Mouse (Mus musculus): ENCODE results near the gene 4930519P11Rik. TPM values are rescaled to one million over a fixed set of nuclear protein-coding genes. Genes with fewer than 3 reads are reported as not detected.

Gene 4930519P11Rik
- total and polyA plus RNA-seq, 2 experiments: 0.37 TPM; not detected in 1

- H3K4me3 ChIP-seq (ENCODE audit: insufficient read depth, low read depth, low read length): no peak overlapping the region
- no peak overlapping the region for H3K9ac ChIP-seq (ENCODE audit: low read depth, low read length)
- WGBS: 84% methylated on average over 12 of the region's 12 CpGs
- no peaks in the 10 kb centered on the region for H3K79me2 ChIP-seq (ENCODE audit: control insufficient read depth, insufficient read depth, low read length)
- no peak for DNase-seq (ENCODE audit: extremely low read depth, low read depth, low spot score)
- no peaks in the 10 kb centered on the region for H3K36me3 ChIP-seq (ENCODE audit: control insufficient read depth, insufficient read depth, low read length)
- no peaks in the 10 kb centered on the region for H3K4me1 ChIP-seq (ENCODE audit: control insufficient read depth, insufficient read depth, low read length)
- no peaks in the 10 kb centered on the region for H3K27me3 ChIP-seq (ENCODE audit: control insufficient read depth, insufficient read depth, low read length)
- H3K27ac ChIP-seq (replicated peaks; ENCODE audit: insufficient read depth, low read depth, low read length): no peak overlapping the region
- TF ChIP-seq CTCF (IDR thresholded peaks at IDR 0.05; ENCODE audit: low read depth, low read length): no peak
- TF ChIP-seq POLR2A (IDR thresholded peaks at IDR 0.05; ENCODE audit: extremely low read depth, insufficient read depth, low read length): no peak
Measured at GRCm38 (mm10) chr2:154576876-154577743, 36.1 kb downstream of the 4930519P11Rik start.

DNA sequence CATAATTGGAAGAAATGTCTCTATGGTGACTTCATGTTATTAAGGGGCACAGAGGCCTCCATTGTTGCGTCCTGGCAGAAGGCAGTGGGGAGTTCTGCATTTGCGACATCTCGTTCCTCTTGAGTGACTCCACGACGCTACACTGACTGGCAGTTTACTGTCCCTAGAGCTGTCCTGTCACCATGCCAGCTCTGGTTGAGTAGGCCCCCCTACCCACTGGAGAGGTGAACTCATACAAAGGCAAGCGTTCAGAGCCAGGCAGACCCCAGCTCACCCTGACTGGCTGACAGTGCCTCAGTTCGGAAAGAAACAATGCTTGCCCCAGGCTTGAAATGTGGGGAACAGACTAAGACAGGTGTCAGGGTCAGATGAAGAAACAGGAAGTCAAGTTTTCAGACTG, 39.0 kb downstream of the 4930519P11Rik start:
- no peaks in the 10 kb centered on the region for H3K4me1 ChIP-seq (ENCODE audit: control insufficient read depth, insufficient read depth, low read length)
- no peaks in the 10 kb centered on the region for H3K79me2 ChIP-seq (ENCODE audit: control insufficient read depth, insufficient read depth, low read length)
- 86% methylated on average over 7 of the region's 7 CpGs for whole genome bisulfite sequencing
- H3K27me3 ChIP-seq (ENCODE audit: control insufficient read depth, insufficient read depth, low read length): no peaks in the 10 kb centered on the region
- H3K27ac ChIP-seq (replicated peaks; ENCODE audit: insufficient read depth, low read depth, low read length): no peak overlapping the region
- no peak overlapping the region for H3K4me3 ChIP-seq (ENCODE audit: insufficient read depth, low read depth, low read length)
- no peaks in the 10 kb centered on the region for H3K36me3 ChIP-seq (ENCODE audit: control insufficient read depth, insufficient read depth, low read length)
- H3K9ac ChIP-seq (ENCODE audit: low read depth, low read length): no peak overlapping the region
- TF ChIP-seq CTCF (IDR thresholded peaks at IDR 0.05; ENCODE audit: low read depth, low read length) (no peak), POLR2A (IDR thresholded peaks at IDR 0.05; ENCODE audit: extremely low read depth, insufficient read depth, low read length) (no peak)
- no peak for DNase-seq (ENCODE audit: extremely low read depth, low read depth, low spot score)

- TF ChIP-seq POLR2A (IDR thresholded peaks at IDR 0.05; ENCODE audit: extremely low read depth, insufficient read depth, low read length) (no peak), CTCF (IDR thresholded peaks at IDR 0.05; ENCODE audit: low read depth, low read length) (no peak)
- H3K36me3 ChIP-seq (ENCODE audit: control insufficient read depth, insufficient read depth, low read length): no peaks in the 10 kb centered on the region
- H3K79me2 ChIP-seq (ENCODE audit: control insufficient read depth, insufficient read depth, low read length): no peaks in the 10 kb centered on the region
- no peaks in the 10 kb centered on the region for H3K27me3 ChIP-seq (ENCODE audit: control insufficient read depth, insufficient read depth, low read length)
- no peak for DNase-seq (ENCODE audit: extremely low read depth, low read depth, low spot score)
- H3K4me3 ChIP-seq (ENCODE audit: insufficient read depth, low read depth, low read length): no peak overlapping the region
- H3K4me1 ChIP-seq (ENCODE audit: control insufficient read depth, insufficient read depth, low read length): no peaks in the 10 kb centered on the region
- no peak overlapping the region for H3K9ac ChIP-seq (ENCODE audit: low read depth, low read length)
- H3K27ac ChIP-seq (replicated peaks; ENCODE audit: insufficient read depth, low read depth, low read length): no peak overlapping the region
- 67% methylated on average over 3 of the region's 3 CpGs for WGBS
Measured at GRCm38 (mm10) chr2:154572996-154573395, 40.2 kb downstream of the 4930519P11Rik start.

DNA sequence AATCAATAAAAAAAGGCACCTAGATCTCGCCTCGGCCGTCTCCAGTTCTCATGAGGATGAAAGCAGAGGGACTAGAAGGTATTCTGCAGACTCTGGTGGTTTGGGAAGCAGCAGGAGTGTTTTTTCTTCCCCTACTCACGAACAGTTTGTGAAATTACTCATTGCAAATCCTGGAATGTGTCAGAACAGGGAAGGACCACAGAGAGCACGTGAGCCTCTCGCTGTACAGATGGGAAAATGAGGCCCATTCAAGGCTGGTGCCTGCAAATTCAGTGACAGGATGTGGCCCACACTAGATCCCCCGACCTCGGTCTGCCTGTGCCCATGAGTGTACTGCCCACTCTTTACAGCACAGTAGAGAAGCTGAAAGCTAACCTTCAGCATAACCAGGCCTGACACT, 41.3 kb downstream of the 4930519P11Rik start:
- Histone ChIP-seq H3K4me1 (ENCODE audit: control insufficient read depth, insufficient read depth, low read length) (no peaks in the 10 kb centered on the region), H3K4me3 (ENCODE audit: insufficient read depth, low read depth, low read length) (no peak overlapping the region), H3K79me2 (ENCODE audit: control insufficient read depth, insufficient read depth, low read length) (no peaks in the 10 kb centered on the region), H3K27ac (replicated peaks; ENCODE audit: insufficient read depth, low read depth, low read length) (no peak overlapping the region), H3K9ac (ENCODE audit: low read depth, low read length) (no peak overlapping the region), H3K27me3 (ENCODE audit: control insufficient read depth, insufficient read depth, low read length) (no peaks in the 10 kb centered on the region), H3K36me3 (ENCODE audit: control insufficient read depth, insufficient read depth, low read length) (no peaks in the 10 kb centered on the region)
- 85% methylated on average over 8 of the region's 8 CpGs for WGBS
- DNase-seq (ENCODE audit: extremely low read depth, low read depth, low spot score): no peak
- no peak for TF ChIP-seq POLR2A (IDR thresholded peaks at IDR 0.05; ENCODE audit: extremely low read depth, insufficient read depth, low read length)
- TF ChIP-seq CTCF (IDR thresholded peaks at IDR 0.05; ENCODE audit: low read depth, low read length): no peak

DNA sequence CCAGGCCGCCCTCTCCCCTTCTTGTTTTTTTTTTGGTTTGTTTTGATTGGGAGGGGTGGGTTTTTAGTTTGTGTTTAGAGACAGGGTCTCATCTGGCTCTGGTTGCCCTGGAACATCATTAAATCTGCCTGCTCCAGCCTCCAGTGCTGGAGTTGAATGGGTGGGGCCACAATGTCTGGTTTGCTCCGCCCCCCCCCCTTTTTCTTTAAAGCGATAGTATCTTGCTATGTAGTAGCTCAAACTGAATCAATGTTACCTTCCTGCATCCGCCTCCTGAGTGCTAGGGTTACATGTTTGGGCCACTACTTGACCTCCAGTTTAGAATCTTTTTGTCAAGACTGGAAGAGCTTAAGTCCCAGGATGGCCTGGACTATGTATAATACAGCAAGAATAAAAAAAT, 42.0 kb downstream of the 4930519P11Rik start:
- Histone ChIP-seq H3K27me3 (ENCODE audit: control insufficient read depth, insufficient read depth, low read length) (no peaks in the 10 kb centered on the region), H3K79me2 (ENCODE audit: control insufficient read depth, insufficient read depth, low read length) (no peaks in the 10 kb centered on the region), H3K4me3 (ENCODE audit: insufficient read depth, low read depth, low read length) (no peak overlapping the region), H3K9ac (ENCODE audit: low read depth, low read length) (no peak overlapping the region), H3K36me3 (ENCODE audit: control insufficient read depth, insufficient read depth, low read length) (no peaks in the 10 kb centered on the region), H3K4me1 (ENCODE audit: control insufficient read depth, insufficient read depth, low read length) (peaks cover 2% of the 10 kb centered on the region; the same call in 1 of the 2 replicates), H3K27ac (replicated peaks; ENCODE audit: insufficient read depth, low read depth, low read length) (no peak overlapping the region)
- TF ChIP-seq CTCF (IDR thresholded peaks at IDR 0.05; ENCODE audit: low read depth, low read length) (no peak), POLR2A (IDR thresholded peaks at IDR 0.05; ENCODE audit: extremely low read depth, insufficient read depth, low read length) (no peak)
- DNase-seq (ENCODE audit: extremely low read depth, low read depth, low spot score): no peak
- WGBS: 77% methylated on average over 4 of the region's 4 CpGs

DNA sequence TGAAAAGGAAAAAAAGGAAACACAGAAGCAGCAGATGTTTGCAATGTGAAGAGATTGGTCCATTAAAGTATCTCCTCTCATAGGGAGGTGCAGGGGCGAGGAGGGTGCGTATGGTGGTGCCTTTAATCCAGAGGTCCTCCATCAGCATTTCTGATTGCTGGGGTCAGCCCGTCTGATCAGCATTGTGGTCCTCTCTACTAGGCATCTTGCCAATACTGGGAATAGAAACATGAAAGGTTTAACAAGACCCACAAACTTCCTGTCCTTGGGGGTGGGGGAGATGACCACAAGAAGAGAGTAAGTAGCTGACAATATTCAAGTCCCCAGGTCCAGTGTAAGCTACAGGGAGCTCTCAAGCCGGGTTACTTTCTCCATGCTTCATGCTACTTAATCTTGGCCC, 42.6 kb downstream of the 4930519P11Rik start:
- Histone ChIP-seq H3K36me3 (ENCODE audit: control insufficient read depth, insufficient read depth, low read length) (no peaks in the 10 kb centered on the region), H3K4me3 (ENCODE audit: insufficient read depth, low read depth, low read length) (no peak overlapping the region), H3K79me2 (ENCODE audit: control insufficient read depth, insufficient read depth, low read length) (no peaks in the 10 kb centered on the region), H3K4me1 (ENCODE audit: control insufficient read depth, insufficient read depth, low read length) (peaks cover 2% of the 10 kb centered on the region; the same call in 1 of the 2 replicates), H3K27ac (replicated peaks; ENCODE audit: insufficient read depth, low read depth, low read length) (no peak overlapping the region), H3K9ac (ENCODE audit: low read depth, low read length) (no peak overlapping the region), H3K27me3 (ENCODE audit: control insufficient read depth, insufficient read depth, low read length) (no peaks in the 10 kb centered on the region)
- no peak for DNase-seq (ENCODE audit: extremely low read depth, low read depth, low spot score)
- 61% methylated on average over 4 of the region's 4 CpGs for WGBS
- TF ChIP-seq POLR2A (IDR thresholded peaks at IDR 0.05; ENCODE audit: extremely low read depth, insufficient read depth, low read length) (no peak), CTCF (IDR thresholded peaks at IDR 0.05; ENCODE audit: low read depth, low read length) (no peak)
